Mouse (Mus musculus) 3134 (cell line): ENCODE measurements around the gene Dgkz.

Experiments
- DNase-seq: peaks from one replicate; pipeline ENCODE4 v3.0.0-alpha.2; 2011; ENCODE audit warnings: low spot score; ENCODE audit not compliant: insufficient read length; ENCODE audit errors: extremely low read depth

Dgkz gene

GRCm38 (mm10) chr2:91975581-91976541, at the start of gene Dgkz:
Dgkz (minus strand) TSS chr2:91975864.
- DNase-seq, result no peak

GRCm38 (mm10) chr2:92025202-92025601, 49.5 kb upstream of the Dgkz start:
- no peak for DNase-seq

GRCm38 (mm10) chr2:92024274-92024672, 48.6 kb upstream of the Dgkz start, which contains the start of gene Creb3l1:
Creb3l1 (minus strand) TSS chr2:92024502.
- peak; percentile 64 for DNase-seq

- DNase-seq, result peak; percentile 71
Observed at GRCm38 (mm10) chr2:92023362-92024273, 48.0 kb upstream of the Dgkz start.

GRCm38 (mm10) chr2:92020676-92021265, 45.1 kb upstream of the Dgkz start:
- no peak for DNase-seq

- no peak for DNase-seq
Observed at GRCm38 (mm10) chr2:92017440-92017839, 41.8 kb upstream of the Dgkz start.

- DNase-seq, result peak; percentile 72
Observed at GRCm38 (mm10) chr2:92016981-92017380, 41.3 kb upstream of the Dgkz start.

GRCm38 (mm10) chr2:92014891-92015290, 39.2 kb upstream of the Dgkz start:
- DNase-seq, result no peak

GRCm38 (mm10) chr2:92014248-92014647, 38.6 kb upstream of the Dgkz start:
- DNase-seq, result no peak

- peak; percentile 79 for DNase-seq
Observed at GRCm38 (mm10) chr2:92012768-92013445, 37.2 kb upstream of the Dgkz start.

- peak; percentile 28 for DNase-seq
Observed at GRCm38 (mm10) chr2:92011424-92012353, 36.0 kb upstream of the Dgkz start.

GRCm38 (mm10) chr2:92008623-92009404, 33.1 kb upstream of the Dgkz start:
- DNase-seq, result peak; percentile 17

GRCm38 (mm10) chr2:92007933-92008622, 32.4 kb upstream of the Dgkz start:
- DNase-seq, result peak; percentile 89

- peak; percentile 72 for DNase-seq
Observed at GRCm38 (mm10) chr2:92006983-92007921, 31.6 kb upstream of the Dgkz start.

GRCm38 (mm10) chr2:92006491-92006890, 30.8 kb upstream of the Dgkz start:
- no peak for DNase-seq

- DNase-seq, result peak; percentile 71
Observed at GRCm38 (mm10) chr2:92004617-92005016, 29.0 kb upstream of the Dgkz start.
